ENCODE assay signal across 20 mouse cellular contexts in the genomic region with DNA sequence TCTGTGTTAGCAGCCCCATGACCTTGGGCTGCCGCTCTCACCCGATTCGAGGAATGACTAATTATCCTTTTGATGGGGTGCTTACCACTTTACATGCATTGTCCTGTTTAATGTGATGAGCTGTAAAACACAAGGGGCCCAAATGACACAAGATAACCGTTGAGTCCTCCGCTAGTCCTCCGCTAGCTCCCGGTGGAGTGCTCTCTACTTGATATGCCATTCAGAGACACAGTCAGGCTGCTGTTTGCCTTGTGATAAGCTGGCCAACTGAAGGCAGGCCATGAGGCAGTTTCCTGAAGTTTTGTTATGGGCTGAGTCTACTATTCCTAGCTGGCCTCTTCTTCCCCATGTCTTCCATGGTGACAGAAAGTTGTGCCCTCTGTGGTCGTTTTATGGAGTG.
DNase-seq lines count a peak whose midpoint lies in the region; ATAC-seq lines count a peak whose summit lies in the region.
"Had no signal": no experiment of that assay in that cellular context is flagged by ENCODE, and none has a peak within 500 bp of the region (broad histone marks: within the 10 kb centered on the region; RNA-seq: fewer than 3 reads in every experiment).

No protein-coding gene starts in this region.

- H3K4me2 ChIP-seq in liver, embryonic 12.5 days = peak overlapping the region; percentile 42
- no peak overlapping the region for H3K4me2 ChIP-seq in kidney, embryonic 14.5 days (replicated peaks; ENCODE audit: low read depth, low read length)
- H3K4me2 ChIP-seq: forebrain, embryonic 15.5 days; limb, embryonic 15.5 days; neural tube, embryonic 13.5 days had no signal

- 39% methylated on average over 8 of the region's 8 CpGs for WGBS in heart, embryonic 10.5 days
- 17% methylated on average over 8 of the region's 8 CpGs for WGBS in liver, embryonic 12.5 days (ENCODE audit: insufficient replicate concordance)
- WGBS in kidney, embryonic 14.5 days = 54% methylated on average over 8 of the region's 8 CpGs

- peak; percentile 81 for ATAC-seq in liver, embryonic 12.5 days
- peak; percentile 67 for ATAC-seq in megakaryocyte progenitor cell, adult 5-6 weeks (replicated peaks; ENCODE audit: poor library complexity)
- ATAC-seq in kidney, embryonic 14.5 days (ENCODE audit: low FRiP score, low TSS enrichment) = no peak
- ATAC-seq: forebrain, embryonic 15.5 days; lung, postnatal 0 days had no signal

- H3K4me3 ChIP-seq in heart, embryonic 10.5 days = no peak overlapping the region
- H3K4me3 ChIP-seq in liver, embryonic 12.5 days = no peak overlapping the region
- no peak overlapping the region for H3K4me3 ChIP-seq in kidney, embryonic 14.5 days (ENCODE audit: low read length)
- H3K4me3 ChIP-seq: embryonic facial prominence, embryonic 10.5 days; forebrain, embryonic 15.5 days; hindbrain, embryonic 10.5 days; limb, embryonic 15.5 days; neural tube, embryonic 13.5 days had no signal

- intact Hi-C loops in heart, postnatal 10 days (cut with DNase I) = no loop called here

- no peak for DNase-seq in heart, embryonic 10.5 days (ENCODE audit: low spot score)
- no peak for DNase-seq in heart, postnatal 10 days
- DNase-seq in c-Kit-positive CD71-positive TER-119-positive erythroid progenitor cells, embryonic 14.5 days (ENCODE audit: low spot score) = peak; percentile 71
- no peak for DNase-seq in cerebellum, adult 9-11 months
- no peak for DNase-seq in adrenal gland, postnatal 36 days
- DNase-seq: cerebellum, adult 11-12 months; gastrocnemius, postnatal 25 days; kidney, adult 18-20 months; kidney, postnatal 14 days; midbrain, embryonic 14.5 days had no signal

- peaks cover 37% of the 10 kb centered on the region for H3K4me1 ChIP-seq in heart, embryonic 10.5 days
- peaks cover 66% of the 10 kb centered on the region for H3K4me1 ChIP-seq in liver, embryonic 12.5 days
- H3K4me1 ChIP-seq in kidney, embryonic 14.5 days (ENCODE audit: control insufficient read depth, insufficient read depth, low read length) = peaks cover 10% of the 10 kb centered on the region; the same call in 1 of the 2 replicates
- H3K4me1 ChIP-seq: forebrain, embryonic 15.5 days; limb, embryonic 15.5 days had no signal

- H3K9me3 ChIP-seq in heart, embryonic 10.5 days = no peaks in the 10 kb centered on the region
- no peaks in the 10 kb centered on the region for H3K9me3 ChIP-seq in liver, embryonic 12.5 days (replicated peaks)
- H3K9me3 ChIP-seq in kidney, embryonic 14.5 days (ENCODE audit: control insufficient read depth, low read length) = no peaks in the 10 kb centered on the region
- H3K9me3 ChIP-seq: embryonic facial prominence, embryonic 10.5 days; forebrain, embryonic 15.5 days; hindbrain, embryonic 10.5 days; limb, embryonic 15.5 days; neural tube, embryonic 13.5 days had no signal

- no peaks in the 10 kb centered on the region for H3K27me3 ChIP-seq in heart, embryonic 10.5 days (ENCODE audit: insufficient read depth, poor library complexity, severe bottlenecking)
- no peaks in the 10 kb centered on the region for H3K27me3 ChIP-seq in liver, embryonic 12.5 days (replicated peaks)
- H3K27me3 ChIP-seq in kidney, embryonic 14.5 days (ENCODE audit: control insufficient read depth, insufficient read depth, low read length) = no peaks in the 10 kb centered on the region
- H3K27me3 ChIP-seq: forebrain, embryonic 15.5 days; limb, embryonic 15.5 days; neural tube, embryonic 13.5 days had no signal

- H3K36me3 ChIP-seq in heart, embryonic 10.5 days = no peaks in the 10 kb centered on the region
- H3K36me3 ChIP-seq in liver, embryonic 12.5 days = no peaks in the 10 kb centered on the region
- H3K36me3 ChIP-seq in kidney, embryonic 14.5 days (ENCODE audit: control insufficient read depth, insufficient read depth, low read length) = no peaks in the 10 kb centered on the region
- H3K36me3 ChIP-seq: embryonic facial prominence, embryonic 10.5 days; forebrain, embryonic 15.5 days; G1E; hindbrain, embryonic 10.5 days; neural tube, embryonic 13.5 days had no signal

- H3K27ac ChIP-seq in heart, embryonic 10.5 days = peak overlapping the region; percentile 42; the same call in 1 of the 2 replicates
- peak overlapping the region; percentile 88 for H3K27ac ChIP-seq in liver, embryonic 12.5 days
- H3K27ac ChIP-seq in kidney, embryonic 14.5 days (ENCODE audit: low read depth, low read length) = no peak overlapping the region
- H3K27ac ChIP-seq: embryonic facial prominence, embryonic 10.5 days; forebrain, embryonic 15.5 days; hindbrain, embryonic 10.5 days; limb, embryonic 15.5 days; neural tube, embryonic 13.5 days had no signal

- peak overlapping the region; percentile 3; the same call in 1 of the 2 replicates for H3K9ac ChIP-seq in liver, embryonic 12.5 days
- H3K9ac ChIP-seq in kidney, embryonic 14.5 days (ENCODE audit: low read depth, low read length) = no peak overlapping the region
- H3K9ac ChIP-seq: forebrain, embryonic 15.5 days; limb, embryonic 15.5 days; neural tube, embryonic 13.5 days had no signal
